Mouse (Mus musculus) adrenal gland, postnatal 25 days (tissue): ENCODE measurements around the gene Lst1. TPM values are rescaled to one million over a fixed set of nuclear protein-coding genes. Genes with fewer than 3 reads are reported as not detected.
A peak's percentile ranks its signal among the peaks of the same experiment; 100 is the strongest.
"Not testable (repeated sequence)": the region's sequence is repeated elsewhere in the genome, so short reads cannot be mapped to it uniquely, and the experiment has no call there.

ENCODE experiments used
- DNase-seq: peaks from one replicate; pipeline ENCODE4 v3.0.0; 2021; ENCODE audit warnings: mixed read lengths
- long read RNA-seq: library from polyadenylated mRNA; stranded (forward); transcript quantifications from one replicate; pipeline ENCODE4 v2.0.0, GENCODE M21; 2021
- total RNA-seq: library from RNA; stranded (reverse); gene quantifications from 2 replicates; pipeline ENCODE4 v1.2.3, GENCODE M21; 2021

The Lst1 gene
- total RNA-seq = 5.2 TPM in 1 of 2 replicates, not detected in the other
- long read RNA-seq, transcript Lst1-201 (4 exons, 415 nt) = major isoform, 5 of 6 reads
- long read RNA-seq, partial matches to known transcripts = 1 of 6 reads
- long read RNA-seq, other reads (novel, unspliced or antisense) = 0 of 6 reads

DNA sequence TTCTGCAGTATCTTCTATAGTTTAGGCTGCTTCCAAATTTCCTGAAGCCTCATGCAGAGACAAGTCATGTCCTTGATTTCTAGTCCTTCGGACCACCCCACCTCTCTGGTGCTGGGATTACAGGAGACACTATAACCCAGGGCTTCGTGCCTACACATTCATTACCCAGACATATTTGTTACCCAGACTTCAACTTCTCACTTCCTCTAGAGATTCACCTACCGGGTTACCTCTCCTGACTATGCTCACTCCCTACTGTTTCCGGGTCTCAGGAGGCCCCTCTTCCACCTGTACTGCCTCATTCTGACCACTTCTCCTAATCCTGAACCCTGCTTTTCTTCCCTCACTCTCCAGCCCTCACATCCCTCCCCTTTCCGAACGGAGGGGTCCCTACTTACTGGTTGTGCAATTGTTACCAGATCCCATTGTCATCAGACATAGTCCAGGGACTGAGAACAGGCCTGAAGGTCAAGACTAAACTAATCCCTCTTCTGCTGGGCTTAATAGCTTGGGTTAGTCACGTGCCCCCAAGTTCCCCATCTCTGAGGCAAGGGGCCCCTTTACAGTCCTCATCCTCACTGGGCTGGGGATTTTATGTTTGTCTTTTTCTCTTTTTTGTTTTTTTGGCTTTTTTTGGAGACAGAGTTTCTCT lies at the start of gene Lst1:
Gene Lst1 (minus strand): TSS at position 481 of the 652 bp plus-strand sequence.
- DNase-seq = no peak

DNA sequence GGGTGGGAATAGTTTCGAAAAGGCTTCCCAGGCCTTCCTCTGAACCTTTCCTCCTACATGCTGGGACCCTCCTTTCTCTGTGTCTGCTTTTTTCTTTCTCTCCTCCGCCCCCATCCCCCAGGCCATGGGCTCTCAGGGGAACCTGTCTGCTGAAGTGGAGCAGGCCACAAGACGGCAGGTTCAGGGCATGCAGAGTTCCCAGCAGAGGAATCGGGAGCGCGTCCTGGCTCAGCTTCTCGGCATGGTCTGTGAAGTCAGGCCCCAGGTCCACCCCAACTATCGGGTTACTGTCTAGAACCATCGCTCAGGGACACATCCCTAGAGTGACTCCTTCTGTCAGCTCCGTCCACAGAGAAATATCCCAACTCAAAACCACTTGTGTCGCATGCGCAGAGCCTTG lies 49.3 kb upstream of the Lst1 start:
- DNase-seq = no peak

DNA sequence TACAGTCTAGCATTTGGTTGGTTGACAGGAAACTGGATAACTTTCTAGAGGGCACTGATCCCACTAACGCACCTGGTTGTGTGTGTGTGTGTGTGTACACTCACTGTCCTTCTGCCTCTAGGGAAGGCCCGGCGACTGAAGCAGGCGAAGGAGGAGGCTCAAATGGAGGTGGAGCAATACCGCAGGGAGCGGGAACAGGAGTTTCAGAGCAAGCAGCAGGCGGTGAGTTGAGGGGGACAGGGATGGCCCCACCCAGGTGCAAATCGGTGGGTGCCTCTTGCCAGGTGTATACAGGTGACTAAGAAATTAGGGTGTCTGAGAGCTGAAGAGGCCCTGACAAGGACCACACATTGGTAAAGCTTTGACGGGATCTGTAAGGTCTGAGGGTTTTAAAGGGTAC lies 48.8 kb upstream of the Lst1 start:
- no peak for DNase-seq

DNA sequence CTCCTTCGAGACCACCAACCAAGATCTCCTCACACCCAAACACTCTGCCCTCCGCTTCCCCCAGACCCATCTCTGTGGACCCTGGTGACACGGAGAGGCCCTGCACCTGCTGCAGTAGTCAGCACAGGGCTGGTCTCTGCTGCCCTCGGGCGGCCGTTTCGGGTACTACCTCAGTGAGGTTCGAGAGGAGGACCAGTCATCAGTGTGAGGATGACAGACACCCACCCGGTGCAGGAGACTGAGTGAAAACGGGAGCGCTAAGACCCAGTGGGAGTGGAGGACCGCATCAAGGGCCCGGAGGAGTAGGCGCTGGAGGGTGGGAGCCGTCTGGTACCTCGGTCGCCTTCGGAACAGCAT lies 48.1 kb upstream of the Lst1 start:
- peak; percentile 98 for DNase-seq

DNA sequence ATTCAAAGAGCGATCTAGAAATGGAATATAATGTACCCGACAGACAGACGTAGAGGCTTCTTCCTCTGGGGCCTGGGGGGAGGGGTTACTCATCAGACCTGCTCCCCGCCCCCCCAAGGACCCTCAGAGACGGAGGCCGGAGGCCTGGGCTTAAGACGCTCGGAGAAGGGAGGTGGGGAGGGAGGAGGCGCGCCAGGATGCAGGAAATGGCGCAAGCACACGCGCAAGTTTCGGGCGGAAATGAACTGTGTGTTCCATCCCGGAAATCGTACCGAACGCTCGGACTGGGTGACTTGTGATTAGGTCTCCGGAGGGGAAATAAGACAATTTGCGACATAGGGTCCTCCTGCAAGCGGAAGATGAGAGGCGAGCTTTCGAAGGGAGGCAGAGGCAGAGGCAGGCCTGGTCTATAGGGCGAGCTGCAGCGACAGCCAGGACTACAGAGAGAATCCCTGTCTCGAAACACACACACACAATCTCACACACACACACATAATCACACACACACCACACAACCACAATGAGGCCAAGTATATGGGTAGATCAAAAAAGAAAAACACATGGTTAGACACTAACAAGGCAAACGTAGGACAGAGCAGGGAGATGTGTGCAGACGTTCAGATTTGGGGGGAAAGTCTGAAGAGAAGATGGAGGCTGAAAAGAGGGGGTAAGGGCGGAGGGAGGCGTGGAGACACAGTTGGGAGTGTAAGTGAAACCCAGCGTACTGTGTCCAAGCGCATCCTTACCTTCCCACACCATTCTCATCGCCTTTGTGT lies 47.6 kb upstream of the Lst1 start, which contains the start of gene Nfkbil1:
Gene Nfkbil1 (minus strand): TSS at position 179 of the 776 bp plus-strand sequence.
- DNase-seq = peak; percentile 87

DNA sequence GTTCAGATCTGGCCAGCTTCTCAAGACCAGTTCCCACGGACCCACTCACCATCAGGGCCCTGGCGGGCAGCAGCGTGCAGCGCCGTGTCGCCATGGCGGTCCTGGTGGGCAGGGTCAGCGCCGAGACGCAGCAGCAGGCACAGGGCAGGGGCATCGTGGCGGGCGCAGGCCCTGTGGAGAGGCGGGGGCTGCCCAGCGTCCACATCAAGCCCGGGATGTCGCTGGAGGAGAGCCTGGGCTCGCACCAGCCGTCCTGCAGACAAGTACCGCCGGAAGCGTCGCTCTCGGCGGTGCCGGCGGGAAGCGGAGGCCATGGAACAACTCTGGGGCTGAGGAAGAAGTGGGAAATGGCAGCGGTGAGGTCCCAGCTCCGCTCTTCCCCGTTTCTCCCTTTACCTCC lies 46.7 kb upstream of the Lst1 start:
- peak; percentile 58 for DNase-seq

DNA sequence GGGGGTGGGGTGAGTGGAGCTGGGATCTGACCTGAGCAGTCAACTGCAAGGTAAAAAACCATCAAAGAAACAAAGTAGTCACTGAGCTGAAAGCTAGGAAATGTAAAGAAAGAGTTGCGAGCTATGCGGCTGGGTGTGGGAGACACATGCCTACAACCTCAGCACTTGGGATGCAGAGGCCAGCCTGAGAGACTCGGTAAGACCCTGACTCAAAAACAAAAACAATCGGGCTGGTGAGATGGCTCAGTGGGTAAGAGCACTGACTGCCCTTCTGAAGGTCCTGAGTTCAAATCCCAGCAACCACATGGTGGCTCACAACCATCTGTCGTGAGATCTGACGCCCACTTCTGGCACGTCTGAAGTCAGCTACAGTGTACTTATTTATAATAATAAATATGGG lies 45.9 kb upstream of the Lst1 start:
- DNase-seq = not testable (repeated sequence)

DNA sequence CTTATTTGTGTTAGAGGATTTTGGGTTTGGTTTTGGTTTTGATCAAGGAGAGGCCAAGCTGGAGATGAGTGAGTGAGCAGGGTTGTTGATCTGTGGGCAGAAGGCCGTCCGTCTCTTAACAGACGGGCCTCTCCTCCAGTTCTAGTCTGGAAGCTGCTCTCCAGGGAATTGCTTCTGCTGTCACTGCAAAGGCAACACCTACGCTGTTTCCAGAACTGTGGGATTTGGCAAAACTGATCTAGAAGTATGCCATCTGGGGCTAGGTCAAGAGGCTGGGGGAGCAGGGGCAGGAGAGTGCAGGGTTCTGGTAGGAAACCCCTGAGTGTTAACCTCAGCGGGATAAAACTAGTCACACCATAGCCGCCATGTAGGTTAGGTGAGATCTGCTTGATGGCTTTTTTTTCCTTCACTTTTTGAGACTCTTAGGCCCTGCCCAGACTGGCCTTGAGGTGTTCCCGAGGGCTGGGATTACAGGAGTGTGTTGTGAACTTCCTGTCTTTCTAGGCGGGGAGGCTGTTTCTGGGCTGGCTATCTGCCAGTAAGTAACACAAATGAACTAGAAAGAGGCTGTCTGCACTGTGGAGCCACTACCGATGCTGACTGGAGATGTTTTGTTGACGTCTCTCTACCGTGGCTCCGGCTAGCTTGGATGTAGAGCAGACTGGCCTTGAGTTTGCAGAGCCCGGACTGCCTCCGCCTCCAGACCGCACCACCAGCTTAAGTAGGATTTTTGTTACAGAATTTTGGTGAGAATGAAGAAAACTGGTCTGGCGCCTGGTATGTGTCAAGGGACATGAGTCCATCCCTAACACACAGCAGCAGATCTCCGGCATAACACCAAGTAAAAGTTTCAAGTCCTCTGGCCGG lies 45.1 kb upstream of the Lst1 start, which contains the start of gene Atp6v1g2:
Gene Atp6v1g2 (plus strand): TSS at position 547 of the 867 bp plus-strand sequence.
- DNase-seq = no peak

DNA sequence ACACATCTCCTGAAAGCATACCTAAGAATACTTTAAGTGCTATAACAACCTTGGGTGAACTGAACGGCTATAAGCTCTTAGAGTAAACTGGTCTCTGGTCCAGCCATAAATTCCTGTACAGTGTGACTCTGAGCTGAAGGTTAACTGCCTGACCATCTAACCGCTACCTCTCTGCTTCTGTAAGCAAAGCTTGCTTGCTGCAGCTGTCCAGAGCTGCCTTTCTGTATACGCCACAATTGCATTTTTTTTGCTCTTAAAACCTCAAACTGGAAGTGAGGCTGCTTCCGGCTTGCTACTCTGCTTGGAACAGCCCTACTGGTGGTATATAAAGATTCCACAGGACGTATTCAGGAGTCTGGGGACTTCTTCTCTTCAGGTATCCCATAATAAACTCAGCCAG lies 44.4 kb upstream of the Lst1 start:
- DNase-seq = no peak

DNA sequence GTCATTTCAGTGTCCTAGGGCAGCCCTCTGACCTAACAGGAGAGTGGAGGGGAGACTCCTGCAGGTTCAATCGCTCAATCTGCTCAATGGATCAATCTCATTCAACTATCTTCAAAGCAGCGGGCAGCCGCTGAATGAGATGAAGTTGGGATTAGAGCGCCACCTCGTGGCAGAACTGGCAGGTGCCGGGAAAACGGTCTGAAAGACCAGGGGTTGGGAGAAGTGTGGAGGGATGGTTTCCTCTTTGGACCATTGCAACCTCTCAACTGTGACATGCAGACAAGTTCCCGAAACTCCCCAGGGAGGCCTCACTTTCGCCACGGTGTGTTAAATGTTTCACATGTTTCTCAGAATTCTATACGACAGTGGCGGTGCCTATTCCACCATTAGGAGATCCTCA lies 43.8 kb upstream of the Lst1 start:
- peak; percentile 89 for DNase-seq

DNA sequence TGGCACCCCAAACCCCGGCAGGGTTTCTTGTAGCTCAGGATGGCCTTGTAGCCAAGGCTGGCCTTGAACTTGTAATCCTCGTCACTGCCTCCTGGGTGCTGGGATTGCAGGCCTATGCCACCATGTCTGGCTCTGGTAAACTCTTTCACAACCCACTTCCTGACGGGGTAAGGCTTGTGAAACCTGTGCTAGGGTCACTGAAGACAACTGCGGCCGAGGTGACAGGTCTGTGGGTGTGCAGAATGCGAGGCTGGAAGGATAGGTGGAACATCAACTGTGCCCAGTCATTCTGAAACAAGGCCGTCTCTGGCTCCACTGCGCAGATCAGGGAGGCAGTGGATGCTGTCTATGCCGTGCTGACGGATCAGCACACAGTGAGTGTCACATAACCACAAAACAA lies 42.8 kb upstream of the Lst1 start:
- DNase-seq = no peak

DNA sequence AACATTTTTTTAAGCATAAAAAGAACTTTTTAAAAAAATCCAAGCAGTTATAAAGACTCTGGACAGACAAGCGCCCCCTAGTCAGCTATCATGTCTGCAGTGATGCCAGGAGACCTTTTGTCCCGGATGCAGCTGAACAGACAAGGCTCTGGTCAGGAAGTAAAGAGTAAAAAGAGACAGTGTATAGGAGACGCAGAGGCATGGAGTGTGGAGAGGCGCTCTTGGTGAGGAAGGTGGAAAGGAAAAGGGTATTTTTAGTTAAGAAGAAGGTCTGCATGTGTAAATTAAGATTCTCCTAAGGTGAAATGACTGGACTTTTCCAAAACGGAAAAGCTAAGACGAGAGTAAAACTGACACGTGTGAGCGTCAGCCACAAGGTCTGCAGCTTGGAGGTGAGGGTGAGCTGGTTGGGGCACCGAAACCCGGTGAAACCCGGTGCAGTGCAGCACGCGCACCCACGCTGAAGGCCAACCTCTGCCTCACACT lies 38.4 kb upstream of the Lst1 start:
- DNase-seq = no peak

DNA sequence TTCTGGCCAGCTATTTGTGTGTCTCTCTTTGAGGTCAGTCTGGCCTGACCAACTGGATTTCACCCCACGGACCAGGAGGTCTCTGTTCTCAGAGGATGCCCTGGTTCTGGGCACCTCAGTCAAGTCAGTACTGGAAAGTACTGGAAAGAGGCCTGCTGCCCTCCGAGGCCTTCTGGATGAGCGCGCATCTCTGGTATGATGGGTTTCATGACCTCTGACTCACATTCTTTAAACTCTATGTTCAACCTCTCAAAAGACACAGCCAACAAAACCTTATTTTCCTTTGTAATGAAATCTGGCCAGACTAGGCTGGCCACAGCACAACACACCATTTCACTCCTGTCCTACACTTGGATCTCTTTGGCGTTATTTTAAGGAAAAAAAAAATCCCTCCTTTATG lies 37.2 kb upstream of the Lst1 start:
- DNase-seq = no peak

DNA sequence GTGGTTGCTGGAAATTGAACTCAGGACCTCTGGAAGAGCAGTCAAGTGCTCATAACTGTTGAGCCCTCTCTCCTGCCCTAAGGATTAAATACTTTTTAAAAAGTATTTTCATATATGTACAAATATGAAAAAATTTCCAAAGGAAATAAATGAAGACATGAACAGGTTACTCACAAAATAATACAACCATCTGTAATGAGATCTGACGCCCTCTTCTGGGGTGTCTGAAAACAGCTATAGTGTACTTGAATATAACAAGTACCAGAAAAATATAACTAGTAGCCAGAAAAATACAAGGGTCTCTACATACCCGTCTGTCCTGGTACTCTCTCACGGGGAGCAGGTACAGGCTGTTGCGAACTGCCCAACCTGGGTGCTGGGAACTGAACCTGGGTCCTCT lies 36.4 kb upstream of the Lst1 start:
- DNase-seq = no peak

DNA sequence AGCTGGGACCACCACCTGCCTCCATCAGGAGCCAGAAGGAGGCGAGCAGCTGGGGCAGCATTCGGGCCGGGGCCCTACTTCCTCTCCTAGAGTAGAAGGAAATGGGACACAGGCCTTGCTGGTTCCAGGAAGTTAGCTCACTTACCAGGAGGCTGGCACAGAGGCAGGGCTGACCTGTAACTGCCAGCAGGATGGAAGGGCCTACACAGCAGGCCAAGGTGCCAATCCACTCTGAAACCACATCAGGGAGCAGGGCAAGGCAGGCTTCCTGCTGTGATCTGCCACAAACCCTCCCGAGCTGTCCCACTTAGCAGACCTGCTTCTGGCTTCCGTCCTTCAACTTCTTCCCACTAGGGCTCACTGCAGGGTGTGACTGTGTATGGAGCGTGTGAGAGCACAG lies 34.1 kb upstream of the Lst1 start:
- DNase-seq = no peak

DNA sequence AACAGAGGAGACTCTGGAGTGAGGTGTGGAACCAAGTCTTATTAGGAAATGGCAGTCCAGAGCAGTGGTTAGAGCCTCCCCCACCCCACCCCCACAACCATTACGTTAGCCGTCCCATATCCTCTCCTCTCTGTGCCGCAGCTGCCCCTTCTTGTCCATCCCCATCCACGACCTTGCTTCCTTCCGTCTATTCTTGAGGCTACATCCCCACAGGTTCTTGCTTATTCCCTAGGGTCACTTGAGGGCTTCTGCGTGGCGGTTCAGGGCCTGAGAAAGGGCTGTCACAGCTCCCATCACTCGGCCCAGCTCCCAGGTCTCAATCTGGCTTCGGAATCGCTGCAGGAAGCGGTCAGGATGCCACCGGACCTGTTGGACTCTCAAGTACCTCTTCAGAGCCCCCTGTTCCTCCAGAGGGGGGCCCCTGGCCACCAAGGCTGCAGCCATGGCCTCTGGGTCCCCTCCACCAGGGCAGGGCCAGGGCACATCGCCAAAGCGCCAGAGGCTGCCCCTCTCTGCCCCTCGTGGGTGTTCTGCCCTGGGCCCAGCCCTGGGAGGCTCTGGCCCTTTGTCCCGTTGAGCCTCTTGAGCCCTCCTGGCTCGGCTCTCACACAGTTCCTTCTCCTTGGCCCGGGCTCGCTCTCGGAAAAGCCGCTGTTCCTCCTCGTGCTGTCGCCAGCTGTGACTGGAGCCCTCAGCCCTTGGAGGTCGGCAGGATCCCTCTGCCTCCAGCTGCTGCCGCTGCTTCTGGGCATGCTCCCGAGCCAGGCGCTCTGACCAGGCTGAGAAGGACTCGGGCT lies 32.1 kb upstream of the Lst1 start, which contains the start of gene Gm16181:
Gene Gm16181 (plus strand): TSS at position 679 of the 797 bp plus-strand sequence.
- DNase-seq = no peak

DNA sequence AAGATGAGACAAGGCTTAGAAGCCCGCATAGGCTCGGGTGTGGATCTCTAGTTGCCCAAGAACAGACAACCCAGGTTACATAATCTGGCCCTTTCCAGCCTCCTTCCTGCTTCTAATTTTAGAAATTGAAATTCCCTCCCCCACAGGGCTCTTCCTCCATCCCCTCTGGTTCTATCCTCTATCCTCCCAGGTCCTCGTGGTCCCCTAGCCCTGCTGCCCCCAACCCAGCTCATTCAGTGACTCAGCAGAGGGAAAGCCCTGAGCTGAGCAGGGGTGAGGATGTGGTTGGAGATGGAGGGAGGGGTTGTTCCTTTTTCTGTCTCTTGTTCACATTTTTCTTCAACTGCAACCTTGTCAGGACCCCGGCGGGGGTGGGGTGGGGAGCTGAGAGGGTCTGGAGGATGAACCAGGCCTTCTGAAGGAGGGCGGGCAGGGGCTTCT lies 31.4 kb upstream of the Lst1 start:
- no peak for DNase-seq

DNA sequence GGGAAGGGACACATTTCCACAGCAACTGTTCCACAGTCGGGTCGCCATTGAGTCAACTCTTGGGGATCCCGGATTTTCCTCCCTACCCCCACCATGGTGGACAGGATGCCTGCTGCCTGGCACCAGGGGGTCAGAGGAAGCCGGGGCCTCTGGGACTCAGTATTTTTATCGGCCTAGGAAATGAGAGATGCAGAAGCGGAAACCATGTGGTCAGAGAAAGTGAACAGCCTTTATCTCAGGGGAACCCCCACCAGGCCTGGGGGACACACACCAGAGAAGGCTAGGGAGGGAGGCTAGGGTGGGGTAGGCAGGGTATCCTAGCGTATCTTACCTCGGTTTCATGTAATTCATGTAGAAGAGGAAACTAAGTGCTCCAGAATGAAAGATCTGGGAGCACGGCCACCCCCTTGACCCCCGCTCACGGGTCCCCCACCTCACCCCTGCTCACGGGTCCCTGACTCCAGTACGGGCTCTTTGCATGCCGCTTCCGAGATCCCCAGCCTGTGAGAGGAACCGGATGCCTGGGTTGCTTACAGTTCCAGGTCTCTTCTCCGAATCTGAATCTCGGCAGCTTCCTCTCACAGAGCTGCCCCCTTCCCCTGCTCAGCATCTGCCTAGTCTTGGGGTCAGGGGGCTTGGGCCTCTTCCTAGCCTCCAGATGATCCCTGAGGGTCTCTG lies 30.4 kb upstream of the Lst1 start:
- no peak for DNase-seq

DNA sequence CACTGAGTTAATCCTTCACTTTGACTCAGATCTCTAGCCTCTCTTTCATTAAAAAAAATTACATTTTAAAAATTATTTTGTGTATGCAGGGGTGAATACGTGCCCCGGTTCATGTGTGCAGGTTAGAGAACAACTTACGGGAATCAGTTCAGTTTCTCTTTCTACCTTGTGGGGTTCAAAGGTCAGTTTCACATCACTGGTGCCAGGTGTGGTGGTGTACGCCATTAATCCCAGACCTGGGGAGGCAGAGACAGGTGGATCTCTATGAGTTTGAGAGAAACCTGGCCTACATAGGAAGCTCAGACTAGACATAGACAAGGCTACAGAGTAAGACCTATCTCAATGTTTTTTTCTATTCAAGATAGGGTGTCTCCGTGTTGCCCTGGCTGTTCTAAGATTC lies 24.8 kb upstream of the Lst1 start:
- no peak for DNase-seq

DNA sequence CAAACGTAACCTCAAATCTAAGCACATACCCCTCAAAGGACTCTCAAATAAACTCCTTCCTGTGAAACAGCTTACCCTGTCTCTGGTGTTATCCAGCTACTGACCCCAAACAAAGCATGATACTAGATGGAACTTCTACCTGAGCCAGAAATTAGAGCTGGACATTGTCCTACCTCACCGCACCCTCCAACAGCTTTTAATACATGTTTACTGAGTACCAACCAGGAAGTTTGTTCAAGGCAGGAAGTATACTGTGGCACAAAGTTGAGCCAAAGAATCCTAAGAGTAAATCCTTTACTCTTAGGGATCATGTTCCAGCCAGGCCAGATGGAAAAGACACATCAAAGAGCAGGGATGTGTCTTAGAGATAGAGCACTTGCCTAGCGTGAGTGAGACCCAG lies 22.4 kb upstream of the Lst1 start:
- no peak for DNase-seq
